Mouse (Mus musculus) lung, postnatal 25 days (tissue): ENCODE measurements at regions not wholly inside any gene's neighbourhood (a gene's known extent, or its start where the extent isn't known, plus 50 kb on each side); places are given as distances from the start of the nearest gene placed in this dataset.

Experiments used
- DNase-seq: peaks from one replicate; pipeline ENCODE4 v3.0.0; 2022; ENCODE audit warnings: low spot score

DNA sequence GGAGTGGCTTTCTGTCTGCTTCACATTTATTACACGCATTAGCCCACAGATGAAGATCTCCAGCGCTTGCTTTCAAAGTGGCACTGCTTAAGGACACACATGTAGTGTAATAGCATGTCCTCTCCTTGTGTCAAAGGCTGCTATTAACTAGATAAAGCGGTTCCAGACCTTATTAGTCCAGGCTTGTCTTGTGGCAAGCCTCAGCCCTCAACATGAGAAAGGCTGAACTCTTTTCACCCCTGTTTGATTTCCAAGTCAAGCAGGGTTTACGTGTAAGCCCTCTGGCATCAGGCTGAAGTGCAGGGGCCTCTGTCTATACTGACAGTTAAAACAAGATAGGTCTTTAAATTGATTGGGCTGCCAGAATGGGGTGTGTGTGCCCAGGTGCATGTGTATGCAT is 403.7 kb upstream of the Adamts16 start:
- no peak for DNase-seq

DNA sequence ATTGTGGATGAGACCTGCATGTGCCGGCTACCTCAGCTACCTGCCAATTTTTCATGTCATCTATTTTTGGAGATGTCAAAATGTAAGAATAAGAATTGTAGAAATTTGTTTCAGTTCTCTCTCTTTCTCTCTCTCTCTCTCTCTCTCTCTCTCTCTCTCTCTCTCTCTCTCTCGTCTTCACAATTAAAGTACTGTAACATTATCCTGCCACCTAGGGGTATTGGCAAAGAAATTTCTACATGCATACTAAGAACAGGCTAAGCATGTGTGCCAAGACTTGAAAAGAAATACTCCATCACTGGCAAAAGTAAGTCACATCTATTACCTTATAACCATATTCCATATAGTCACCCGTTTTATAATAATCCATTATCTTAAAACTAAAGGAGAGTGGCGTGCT is 398.2 kb upstream of the Adamts16 start:
- no peak for DNase-seq

DNA sequence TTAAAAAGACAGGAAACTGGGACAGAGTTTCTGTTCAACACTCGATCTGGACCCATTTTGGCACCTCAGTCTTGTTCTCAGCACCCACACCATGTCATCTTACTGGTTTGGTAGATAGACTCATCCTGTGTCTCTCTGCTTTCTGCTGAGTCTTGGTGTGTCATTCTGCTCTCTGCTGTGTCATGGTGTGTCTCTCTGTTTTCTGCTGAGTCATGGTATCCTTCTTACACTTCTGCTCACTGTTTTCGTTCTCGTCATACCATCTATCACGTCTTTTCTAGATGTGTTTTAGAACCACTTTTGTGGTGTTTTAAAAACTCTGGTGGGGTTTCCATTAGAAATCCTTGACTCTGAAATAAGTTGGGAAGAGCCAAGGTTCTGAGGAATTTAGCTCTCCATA is 393.7 kb upstream of the Adamts16 start:
- DNase-seq, result no peak

DNA sequence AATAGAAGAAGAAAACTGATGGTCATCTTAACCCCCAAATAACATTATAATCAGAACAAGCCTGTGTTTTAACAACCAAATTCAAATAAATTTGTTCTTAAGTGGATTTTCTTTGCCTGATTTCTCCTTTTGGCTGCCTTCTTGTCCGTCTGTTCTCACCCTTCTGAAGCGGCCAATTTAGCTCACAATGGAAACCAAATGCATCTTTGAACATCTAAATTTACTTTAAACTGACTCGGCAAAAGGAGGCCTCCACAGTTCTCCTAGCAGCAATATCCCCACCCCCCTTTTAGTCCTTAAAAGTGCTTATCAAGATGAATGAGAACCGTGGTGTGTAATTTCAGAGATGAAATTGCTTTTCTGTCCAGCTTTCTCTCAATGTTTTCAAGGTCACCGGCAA is 389.6 kb upstream of the Adamts16 start:
- no peak for DNase-seq

DNA sequence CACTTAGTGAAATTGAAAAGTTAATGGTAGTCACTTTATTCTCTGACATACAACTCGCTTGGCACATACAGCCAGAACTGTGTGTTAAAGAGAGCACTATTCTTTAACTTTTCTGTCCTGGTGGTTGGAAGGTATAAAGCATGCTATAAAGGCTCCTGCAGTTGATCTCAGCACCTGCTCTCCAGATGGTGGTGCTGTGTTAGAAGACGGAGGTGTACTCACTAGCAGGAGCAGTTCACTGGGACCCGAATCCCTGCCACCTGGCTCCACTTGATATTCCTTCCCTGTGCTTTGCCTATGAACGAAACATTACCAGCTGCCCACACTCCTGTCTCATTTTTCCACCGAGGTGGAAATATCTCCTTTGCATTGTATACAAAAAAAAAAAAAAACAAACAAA is 373.2 kb upstream of the Adamts16 start:
- DNase-seq, result no peak

DNA sequence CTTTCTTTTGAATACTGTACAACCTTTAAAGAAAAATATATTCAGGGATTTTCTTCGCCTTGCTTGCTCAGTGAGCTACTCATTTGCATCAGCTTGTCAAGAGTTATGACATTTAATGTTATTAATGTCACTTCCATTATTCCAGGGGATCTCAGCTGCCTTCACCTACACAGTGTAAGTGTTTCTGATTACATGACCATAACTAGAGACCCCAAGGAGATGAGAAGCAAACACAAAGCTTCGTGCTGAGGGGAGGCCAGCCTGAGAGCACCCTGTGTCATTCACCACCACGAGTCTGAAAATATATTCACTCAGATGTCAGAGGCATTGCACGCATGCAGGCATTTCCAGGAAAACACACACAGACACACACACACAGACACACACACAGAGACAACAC is 369.8 kb upstream of the Adamts16 start:
- no peak for DNase-seq

DNA sequence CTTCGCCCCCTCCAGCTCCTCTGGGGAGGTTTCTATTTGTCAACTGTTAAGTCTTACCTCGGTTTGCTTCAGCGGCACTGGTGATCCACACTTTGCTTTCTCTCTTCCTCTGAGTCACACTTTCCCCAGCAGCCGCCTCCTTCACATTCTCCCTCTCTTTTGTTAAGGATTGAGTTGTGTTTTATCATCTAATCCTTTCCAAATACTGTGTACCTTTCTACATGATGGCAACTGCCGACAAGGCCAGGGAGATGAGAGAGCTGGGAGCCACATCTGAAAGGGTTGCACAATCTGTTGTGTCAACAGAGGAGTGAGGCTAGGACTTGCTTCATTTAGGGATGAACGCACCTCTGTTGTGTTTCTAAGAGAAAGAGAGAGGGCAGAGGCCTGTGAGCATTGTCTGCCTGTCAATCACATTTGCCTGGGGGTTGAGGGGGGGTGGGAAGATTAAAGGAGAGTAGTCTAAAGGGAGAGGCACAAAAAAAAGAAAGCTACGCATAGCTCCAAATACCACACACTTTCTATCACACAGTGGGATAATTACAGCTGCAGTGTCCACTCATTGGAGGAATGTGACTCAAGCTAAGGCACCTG is 369.1 kb upstream of the Adamts16 start:
- DNase-seq, result no peak

DNA sequence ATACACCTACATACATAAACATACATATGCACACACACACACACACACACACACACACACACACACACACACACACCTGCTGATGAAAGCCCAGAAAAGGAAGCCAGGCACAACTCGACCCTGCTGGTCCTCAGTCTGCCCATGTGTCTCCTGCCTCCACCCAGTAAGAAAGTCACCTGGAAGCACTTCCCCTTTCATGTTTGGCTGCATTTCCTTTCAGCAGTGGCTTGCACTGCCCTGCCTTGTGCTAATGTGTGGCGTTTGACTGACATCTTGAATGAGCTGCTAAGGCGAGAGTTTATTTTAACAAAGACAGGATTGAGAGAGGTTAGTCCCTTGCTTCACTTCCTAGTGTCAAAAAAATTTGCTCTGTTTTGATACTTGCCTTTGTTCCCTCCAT is 364.1 kb upstream of the Adamts16 start:
- no peak for DNase-seq

DNA sequence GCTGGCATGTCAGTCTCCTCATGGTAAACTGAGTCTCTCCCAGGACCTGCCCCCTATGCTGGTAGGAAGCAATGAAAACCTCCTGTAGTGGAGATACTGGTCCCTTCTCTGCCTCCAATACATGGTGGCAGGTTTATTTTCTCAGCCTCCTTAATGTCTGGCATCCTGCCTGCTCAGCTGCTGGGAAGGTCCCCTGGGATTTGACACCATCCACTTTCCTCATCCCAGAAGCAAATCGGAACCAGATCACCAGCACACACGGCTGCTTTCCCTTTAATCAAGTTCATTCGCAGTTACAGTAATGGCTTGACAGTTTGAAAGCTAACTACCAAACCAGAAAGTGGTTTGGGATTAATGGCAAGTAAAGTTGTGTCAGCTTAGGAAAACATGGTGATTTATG is 359.0 kb upstream of the Adamts16 start:
- no peak for DNase-seq

DNA sequence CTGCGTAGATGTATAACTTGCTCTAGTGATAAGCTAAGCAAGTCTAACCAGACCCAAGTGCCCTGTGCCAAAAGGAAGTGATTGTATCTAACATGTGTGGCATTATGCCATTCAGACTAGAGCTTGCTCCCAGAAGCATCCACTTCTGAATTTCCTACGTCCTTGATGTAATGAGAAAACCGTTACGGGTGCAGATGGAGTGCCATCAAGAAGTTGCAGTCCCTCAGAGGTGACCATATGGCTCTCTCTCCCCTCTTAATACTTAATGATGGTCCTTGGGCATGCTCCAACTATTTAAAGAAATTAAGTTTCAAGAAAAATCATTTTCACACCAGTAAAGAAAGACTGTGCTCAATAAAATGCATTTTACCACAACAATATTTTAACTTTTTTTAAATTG is 354.1 kb upstream of the Adamts16 start:
- no peak for DNase-seq

DNA sequence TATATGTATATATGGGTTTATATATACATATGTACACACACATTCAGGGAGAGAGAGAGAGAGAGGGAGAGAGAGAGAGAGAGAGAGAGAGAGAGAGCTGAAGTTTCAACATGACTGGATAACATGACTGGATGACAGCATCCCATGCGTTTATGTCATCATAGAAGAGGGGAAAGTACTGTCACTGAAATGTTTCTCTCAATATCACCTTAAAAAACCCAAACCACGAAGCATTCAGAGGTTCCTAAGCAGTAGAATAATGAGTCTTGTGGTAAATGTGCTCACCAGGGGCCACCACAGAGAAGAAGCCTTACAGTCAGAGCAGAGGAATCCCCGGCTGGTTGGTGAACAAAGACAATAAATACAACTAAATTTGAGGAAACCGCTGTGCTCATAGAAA is 342.9 kb upstream of the Adamts16 start:
- no peak for DNase-seq

DNA sequence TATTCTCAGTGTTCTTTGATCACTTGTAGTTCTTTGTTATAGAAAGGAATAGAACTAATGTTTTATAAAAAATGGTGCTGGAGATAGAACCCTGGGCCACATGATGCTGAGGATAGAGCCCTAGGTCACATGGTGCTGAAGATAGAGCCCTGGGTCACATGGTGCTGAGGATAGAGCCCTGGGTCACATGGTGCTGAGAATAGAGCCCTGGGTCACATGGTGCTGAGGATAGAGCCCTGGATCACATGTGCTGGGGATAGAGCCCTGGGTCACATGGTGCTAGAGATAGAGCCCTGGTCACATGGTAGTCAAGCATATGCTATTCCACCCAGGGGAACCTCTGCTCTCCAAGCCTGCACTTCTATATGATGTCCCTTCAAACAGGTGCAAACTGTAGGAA is 337.5 kb upstream of the Adamts16 start:
- DNase-seq, result no peak

DNA sequence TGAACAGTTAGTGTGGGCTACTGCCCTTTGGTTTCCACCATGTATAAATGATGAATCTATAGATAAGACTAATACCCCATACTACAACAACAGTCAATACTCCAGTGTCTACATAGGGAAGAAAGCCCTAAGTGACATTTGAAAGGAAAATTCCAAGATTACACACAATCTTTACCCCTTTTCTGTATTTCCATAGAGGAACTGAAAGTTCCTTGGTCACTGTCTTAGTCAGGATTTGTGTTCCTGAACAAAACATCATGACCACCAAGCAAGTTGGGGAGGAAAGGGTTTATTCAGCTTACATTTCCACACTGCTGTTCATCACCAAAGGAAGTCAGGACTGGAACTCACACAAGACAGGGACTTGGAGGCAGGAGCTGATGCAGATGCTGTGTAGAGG is 332.7 kb upstream of the Adamts16 start:
- no peak for DNase-seq

DNA sequence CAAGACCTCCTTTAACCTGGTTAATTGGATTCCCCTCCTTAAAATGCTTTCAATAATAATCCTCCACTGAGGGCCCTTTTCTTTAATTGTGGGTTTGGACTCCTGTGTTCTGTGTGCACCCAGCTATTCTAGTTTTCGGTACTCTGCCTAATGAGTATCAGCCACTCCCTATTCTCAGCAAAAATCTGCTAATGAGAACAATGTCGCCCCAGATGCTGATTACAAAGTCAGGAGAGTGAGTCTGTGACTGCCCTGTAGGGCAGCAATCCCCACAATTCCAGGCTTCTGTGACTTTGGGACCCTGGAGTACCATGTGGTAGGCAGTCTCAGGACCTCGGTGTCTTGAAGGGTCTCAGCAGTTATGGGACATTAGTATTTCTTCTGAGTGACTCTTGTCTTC is 324.6 kb upstream of the Adamts16 start:
- no peak for DNase-seq

DNA sequence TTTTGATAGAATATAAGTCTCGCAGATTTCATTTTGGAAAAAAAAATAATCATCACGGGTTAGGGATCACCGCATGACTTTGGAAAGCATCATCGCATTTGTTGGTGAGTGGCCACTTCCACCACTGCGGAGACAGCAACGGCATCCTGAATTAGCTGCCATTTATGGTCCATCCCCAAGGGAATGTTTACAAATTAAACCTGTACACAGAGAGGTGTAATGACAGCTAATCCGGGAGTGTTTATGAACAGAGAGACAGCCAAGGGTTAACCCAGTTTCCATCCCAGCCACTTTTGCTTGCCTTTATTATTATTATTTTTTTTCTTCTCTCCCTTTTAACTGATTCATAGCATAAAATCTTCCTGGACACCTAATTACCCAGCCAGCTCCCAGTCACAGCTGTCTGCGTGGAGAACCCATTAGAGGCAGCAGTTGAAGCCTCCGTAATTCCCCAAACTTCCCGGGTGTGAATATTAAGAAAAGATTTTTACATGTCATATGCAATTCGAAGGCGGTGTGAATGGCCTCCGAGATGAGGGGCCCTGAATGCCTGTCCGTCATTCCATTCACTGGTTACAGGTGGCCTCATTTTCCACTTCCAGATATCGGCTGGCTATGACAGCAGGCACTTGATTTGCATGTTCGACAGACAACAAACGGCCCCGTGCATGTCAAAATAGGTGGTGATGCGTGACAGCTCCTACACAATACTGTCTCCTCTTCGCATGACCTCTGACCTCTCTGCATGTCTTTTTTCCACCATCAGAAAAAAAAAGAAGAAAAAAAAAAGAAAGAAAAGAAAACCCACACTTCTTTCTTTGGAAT is 323.7 kb upstream of the Adamts16 start:
- no peak for DNase-seq

DNA sequence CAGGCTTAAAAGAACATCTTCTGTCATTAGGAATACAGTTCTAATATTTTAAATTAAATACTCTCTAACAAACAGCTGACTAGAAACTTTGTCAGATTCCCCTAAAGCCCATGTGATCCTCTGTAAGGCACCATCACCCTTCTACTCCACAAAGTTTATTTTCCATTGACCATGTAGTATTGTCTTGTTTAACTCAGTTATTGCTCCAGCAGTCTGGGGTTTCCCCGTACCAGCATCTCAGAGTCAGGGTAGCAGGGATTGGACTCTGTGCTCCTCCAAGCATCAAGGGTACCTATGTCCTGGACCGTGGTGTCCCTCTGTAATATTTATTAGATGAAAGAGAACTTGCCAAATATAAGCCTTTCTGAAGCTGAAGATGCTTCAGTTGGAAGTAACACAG is 322.4 kb upstream of the Adamts16 start:
- no peak for DNase-seq

DNA sequence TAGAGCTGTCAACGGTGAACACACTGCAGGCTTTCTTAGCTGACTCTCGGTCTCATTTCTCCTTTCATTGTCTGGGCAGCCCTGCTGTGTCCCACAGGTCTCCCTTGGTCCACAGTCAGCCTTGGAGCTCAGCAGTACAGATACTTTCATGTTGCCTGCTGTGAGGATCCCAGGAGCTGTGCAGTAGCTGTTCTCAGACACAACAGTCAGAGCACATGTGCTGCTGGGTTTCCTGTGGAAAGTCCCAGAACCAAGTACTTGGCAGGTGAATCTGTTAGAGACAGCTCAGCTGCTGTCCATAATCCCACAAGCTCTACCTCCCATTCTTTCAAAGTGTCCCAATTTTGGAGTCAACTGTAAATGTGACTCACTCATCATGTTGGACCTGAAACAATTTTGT is 321.3 kb upstream of the Adamts16 start:
- DNase-seq, result no peak

DNA sequence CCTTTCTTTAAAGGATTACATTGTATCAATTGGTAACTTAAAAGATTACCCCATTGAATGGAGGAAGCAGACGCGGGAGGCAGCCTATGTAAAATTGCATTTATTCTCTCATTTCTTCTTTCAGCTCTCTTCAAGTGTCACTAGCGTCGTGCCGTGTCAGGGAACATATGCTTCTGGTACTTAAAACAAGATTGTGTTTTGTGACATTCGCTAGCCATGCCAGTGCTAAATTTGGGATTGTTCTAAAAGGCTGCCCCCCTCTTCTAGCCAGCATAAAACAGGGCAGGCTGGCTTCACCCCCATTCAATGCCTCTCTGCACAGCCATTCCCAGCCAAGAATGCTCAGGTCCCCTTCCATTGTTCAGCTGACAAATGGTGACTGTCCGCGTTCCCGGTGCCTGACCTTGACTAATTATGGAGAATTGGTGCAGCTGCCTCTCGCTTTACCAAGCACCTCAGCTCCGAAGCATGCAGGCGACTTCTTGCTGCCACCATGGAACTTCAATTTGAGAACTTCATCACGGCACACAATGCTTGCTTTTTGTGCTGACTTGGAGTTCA is 316.8 kb upstream of the Adamts16 start:
- no peak for DNase-seq

DNA sequence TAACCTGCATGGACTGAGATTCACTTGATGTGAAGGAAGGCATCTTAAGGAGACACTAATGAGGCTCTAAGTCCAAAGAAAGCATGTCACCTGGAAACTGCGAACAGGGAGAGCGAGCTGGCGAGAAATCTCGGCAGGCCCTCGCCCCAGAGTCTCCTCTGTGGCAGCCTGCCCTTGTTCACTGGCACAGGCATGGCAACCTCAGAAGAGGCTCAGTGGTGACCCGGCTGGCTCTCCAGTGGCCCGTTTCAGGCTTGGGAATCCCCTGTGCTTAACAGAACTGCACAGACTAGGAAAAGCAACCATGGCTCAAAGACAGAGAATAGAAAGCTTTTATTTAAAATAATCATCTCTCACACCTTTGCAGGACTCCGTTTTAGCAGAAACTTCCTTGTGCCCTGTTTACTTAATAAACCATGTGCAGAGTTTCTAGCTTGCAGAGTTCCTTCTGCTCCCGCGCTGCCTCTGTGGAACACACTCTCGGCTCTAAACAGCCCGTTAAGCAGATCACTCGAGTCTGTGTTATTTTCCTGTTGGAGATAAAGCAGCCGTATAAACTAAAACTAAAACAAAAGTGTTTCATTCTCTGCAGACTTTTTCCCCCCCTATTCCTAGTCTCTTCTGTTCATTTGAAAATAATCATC is 316.2 kb upstream of the Adamts16 start:
- DNase-seq, result no peak

DNA sequence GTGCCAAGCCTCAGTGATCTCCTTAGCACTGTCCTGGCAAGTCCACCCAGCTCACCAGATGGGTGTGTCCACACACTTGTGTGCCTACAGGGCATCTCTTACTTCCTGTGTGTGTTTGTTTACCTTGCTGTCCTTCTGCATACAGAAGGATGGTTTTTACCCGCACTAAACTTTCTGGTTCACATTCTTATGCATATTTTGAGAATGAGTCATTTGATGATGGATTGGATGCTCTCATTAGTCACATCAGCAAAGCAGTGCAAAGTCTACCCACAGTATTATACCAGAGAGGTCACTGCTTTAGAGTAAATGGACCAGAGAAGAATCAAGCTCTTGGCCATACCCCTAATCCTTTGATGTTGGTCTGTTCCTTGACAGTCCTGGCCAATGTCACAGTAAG is 308.5 kb upstream of the Adamts16 start:
- no peak for DNase-seq

DNA sequence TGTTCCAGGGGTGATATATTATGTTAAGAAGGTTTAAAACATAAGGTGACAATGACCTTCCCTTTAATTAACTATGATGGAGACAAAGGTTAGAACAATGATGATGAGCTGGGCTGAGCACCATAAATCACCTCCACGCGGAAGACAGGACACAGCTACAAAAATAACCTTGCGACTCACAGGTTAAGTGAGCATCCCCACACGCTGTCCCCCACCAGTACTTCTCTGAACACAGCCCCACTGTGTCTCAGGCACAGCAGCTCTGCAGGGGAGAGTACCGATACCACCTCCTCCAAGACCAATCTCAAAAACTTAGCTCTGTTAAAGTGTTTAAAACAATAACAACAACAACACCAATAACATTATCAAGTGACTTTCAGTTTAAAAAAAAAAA is 307.7 kb upstream of the Adamts16 start:
- DNase-seq, result no peak

DNA sequence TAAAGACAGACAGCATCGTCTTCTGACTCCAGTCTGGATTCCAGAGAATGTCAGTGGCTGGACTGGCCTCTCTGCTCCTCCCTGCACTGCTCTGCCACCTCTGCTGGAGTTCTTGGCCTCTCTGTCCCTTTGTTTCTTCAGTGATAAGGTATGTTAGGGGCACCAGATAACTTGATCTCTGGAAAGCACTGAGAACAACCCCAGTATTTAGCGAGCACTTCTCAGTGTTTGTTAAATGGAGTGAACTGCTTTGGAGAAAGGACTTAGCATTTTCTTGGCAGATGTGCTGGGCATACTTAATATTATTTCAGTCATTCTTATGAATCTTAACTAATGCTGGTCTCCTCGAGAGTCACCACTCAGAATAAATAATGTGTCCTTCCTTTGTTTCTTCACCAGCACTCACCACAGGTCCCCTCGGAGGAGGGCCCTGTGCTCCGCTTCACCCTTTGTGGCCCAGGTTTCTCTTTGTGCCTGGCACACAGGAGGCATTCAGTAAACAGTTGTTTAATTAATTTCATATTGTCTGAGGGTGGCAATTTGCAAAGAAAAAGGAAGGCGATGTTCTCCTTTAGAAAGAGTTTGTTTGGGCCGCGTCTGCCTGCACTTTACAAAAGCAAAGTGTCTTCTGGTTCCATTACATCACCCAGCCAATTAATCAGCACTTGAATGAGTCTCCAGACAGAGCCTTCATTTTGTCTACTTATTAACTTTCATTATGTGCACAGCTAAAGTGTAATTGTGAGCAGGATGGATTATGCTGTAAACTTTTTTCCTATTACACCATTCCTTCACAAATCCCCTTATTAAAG is 307.1 kb upstream of the Adamts16 start:
- no peak for DNase-seq
